Mouse (Mus musculus) spleen, postnatal 0 days (tissue): ENCODE results near the gene Fcgr2b. TPM values are rescaled to one million over a fixed set of nuclear protein-coding genes. Genes with fewer than 3 reads are reported as not detected.

ENCODE experiments used
- polyA plus RNA-seq: library from polyadenylated mRNA; unstranded; fragments of >200 nt; fragmentation: Nextera tagmentation; extraction: Ambion mirVana; gene quantifications from 2 replicates; pipeline ENCODE4 v1.2.1, GENCODE M21; 2015

The Fcgr2b gene
- polyA plus RNA-seq, result 8.8 and 14.5 TPM in 2 replicates

GRCm38 (mm10) chr1:170976447-170976846 is at the start of gene Fcgr2b:
TSS of gene Fcgr2b (minus strand) at chr1:170976547.

GRCm38 (mm10) chr1:171018737-171019136 is 42.4 kb upstream of the Fcgr2b start, which contains the start of gene Fcgr4:
TSS of gene Fcgr4 (plus strand) at chr1:171018920.

GRCm38 (mm10) chr1:170927378-170927777 is 49.0 kb downstream of the Fcgr2b start, which contains the start of gene Fcrla:
TSS of gene Fcrla (minus strand) at chr1:170927583.

GRCm38 (mm10) chr1:170912891-170913615 is 63.3 kb downstream of the Fcgr2b start, which contains the start of gene Fcrlb:
TSS of gene Fcrlb (minus strand) at chr1:170912941.

Other genes starting within 250 kb of the Fcgr2b start
- gene Atf6, start 108.8 kb downstream of the Fcgr2b start, polyA plus RNA-seq, result 5.9 TPM in 2 replicates
- 1.1 and 1.3 TPM in 2 replicates for gene Gm26620, start 91.5 kb downstream of the Fcgr2b start, polyA plus RNA-seq
- 15.3 and 16.8 TPM in 2 replicates for gene Dusp12, start 91.0 kb downstream of the Fcgr2b start, polyA plus RNA-seq
- 0.16 and 0.28 TPM in 2 replicates for gene Fcrlb, start 63.6 kb downstream of the Fcgr2b start, polyA plus RNA-seq
- gene Fcrla, start 49.0 kb downstream of the Fcgr2b start, polyA plus RNA-seq, result 7.2 and 7.9 TPM in 2 replicates
- 10.4 and 13.2 TPM in 2 replicates for gene Fcgr4, start 42.4 kb upstream of the Fcgr2b start, polyA plus RNA-seq
- 54.2 and 78.2 TPM in 2 replicates for gene Fcgr3, start 88.4 kb upstream of the Fcgr2b start, polyA plus RNA-seq
- gene Cfap126, start 137.4 kb upstream of the Fcgr2b start, polyA plus RNA-seq, result 1.5 and 2.0 TPM in 2 replicates
- gene Sdhc, start 174.1 kb upstream of the Fcgr2b start, polyA plus RNA-seq, result 133 and 137 TPM in 2 replicates
- gene Mpz, start 174.2 kb upstream of the Fcgr2b start, polyA plus RNA-seq, result 0.06 TPM in 1 of 2 replicates, not detected in the other
- gene Pcp4l1, start 219.7 kb upstream of the Fcgr2b start, polyA plus RNA-seq, result 4.2 and 6.1 TPM in 2 replicates
- 0.04 and 0.23 TPM in 2 replicates for gene Nr1i3, start 237.4 kb upstream of the Fcgr2b start, polyA plus RNA-seq
- 13.0 and 14.5 TPM in 2 replicates for gene Tomm40l, start 246.0 kb upstream of the Fcgr2b start, polyA plus RNA-seq
- 5.4 and 10.5 TPM in 2 replicates for gene Apoa2, start 248.5 kb upstream of the Fcgr2b start, polyA plus RNA-seq